Mouse (Mus musculus): ENCODE measurements around the gene Atg101. TPM values are rescaled to one million over a fixed set of nuclear protein-coding genes. Genes with fewer than 3 reads are reported as not detected.

Gene Atg101
- polyA plus RNA-seq, 1 experiment from 2014 or later: 49.3 TPM

DNA sequence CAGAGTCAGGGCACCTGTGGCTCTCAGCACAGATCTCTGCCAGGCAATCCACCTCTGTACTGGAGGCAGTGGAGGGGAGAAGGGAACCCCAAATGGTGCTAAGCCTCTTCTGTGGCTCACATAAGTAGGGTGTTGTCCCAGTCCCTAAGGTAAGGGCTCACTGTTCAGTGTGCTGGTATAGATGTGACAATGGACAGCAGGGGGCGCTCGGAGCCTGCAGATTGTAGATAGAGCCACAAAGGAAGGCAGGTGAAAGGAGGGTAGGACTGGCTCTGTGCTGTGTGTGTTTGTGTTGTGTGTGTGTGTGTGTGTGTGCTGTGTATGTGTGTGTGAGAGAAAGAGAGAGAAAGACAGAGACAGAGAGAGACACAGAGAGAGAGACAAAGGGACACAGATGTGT lies 55.5 kb downstream of the Atg101 start:
- no peaks in the 10 kb centered on the region for H3K36me3 ChIP-seq (ENCODE audit: control insufficient read depth, insufficient read depth, low read length)
- no peak overlapping the region for H3K9ac ChIP-seq (ENCODE audit: low read length)
- TF ChIP-seq EP300 (optimal IDR thresholded peaks at IDR 0.05) (no peak), CTCF (IDR thresholded peaks at IDR 0.05; ENCODE audit: low read depth) (peak; percentile 100)
- DNase-seq (ENCODE audit: low spot score) (peak; percentile 92), ATAC-seq (ENCODE audit: low FRiP score, low TSS enrichment) (peak; percentile 82)
- no peak overlapping the region for H3K4me2 ChIP-seq (replicated peaks; ENCODE audit: low read depth)
- 0% methylated on average over 2 of the region's 2 CpGs for WGBS
- peak overlapping the region; percentile 58 for H3K27ac ChIP-seq (replicated peaks)
- H3K9me3 ChIP-seq (ENCODE audit: control insufficient read depth, low read length): no peaks in the 10 kb centered on the region
- H3K4me1 ChIP-seq (replicated peaks; ENCODE audit: control insufficient read depth, insufficient read depth): no peaks in the 10 kb centered on the region
- H3K4me3 ChIP-seq (ENCODE audit: low read depth, low read length): no peak overlapping the region
- H3K27me3 ChIP-seq (ENCODE audit: control insufficient read depth, insufficient read depth, low read length): no peaks in the 10 kb centered on the region

Other genes starting within 250 kb of the Atg101 start
- gene Gm47841, start 236.9 kb upstream of the Atg101 start, polyA plus RNA-seq (2015; fragmentation: Nextera tagmentation; extraction: Ambion mirVana): not detected in 2 replicates
- gene Fignl2, start 205.7 kb upstream of the Atg101 start, polyA plus RNA-seq (2015; fragmentation: Nextera tagmentation; extraction: Ambion mirVana): 0.19 and 0.22 TPM in 2 replicates
- gene Ankrd33, start 168.5 kb upstream of the Atg101 start, polyA plus RNA-seq (2015; fragmentation: Nextera tagmentation; extraction: Ambion mirVana): not detected in 2 replicates
- gene Acvrl1, start 155.8 kb upstream of the Atg101 start, polyA plus RNA-seq (2015; fragmentation: Nextera tagmentation; extraction: Ambion mirVana): 13.5 and 15.2 TPM in 2 replicates
- gene Acvr1b, start 110.2 kb upstream of the Atg101 start, polyA plus RNA-seq (2015; fragmentation: Nextera tagmentation; extraction: Ambion mirVana): 6.9 and 8.1 TPM in 2 replicates
- gene Grasp, start 60.1 kb upstream of the Atg101 start, polyA plus RNA-seq (2015; fragmentation: Nextera tagmentation; extraction: Ambion mirVana): 2.0 TPM in 2 replicates
- gene Nr4a1, start 30.0 kb upstream of the Atg101 start, polyA plus RNA-seq (2015; fragmentation: Nextera tagmentation; extraction: Ambion mirVana): 9.4 and 17.1 TPM in 2 replicates
- gene 6030408B16Rik, start 8.9 kb downstream of the Atg101 start, polyA plus RNA-seq (2015; fragmentation: Nextera tagmentation; extraction: Ambion mirVana): 2.4 TPM in 2 replicates
- 63.0 and 75.8 TPM in 2 replicates for gene Krt80, start 85.9 kb downstream of the Atg101 start, polyA plus RNA-seq (2015; fragmentation: Nextera tagmentation; extraction: Ambion mirVana)
- 191 and 207 TPM in 2 replicates for gene Krt7, start 126.8 kb downstream of the Atg101 start, polyA plus RNA-seq (2015; fragmentation: Nextera tagmentation; extraction: Ambion mirVana)
- gene Krt87, start 154.5 kb downstream of the Atg101 start, polyA plus RNA-seq (2015; fragmentation: Nextera tagmentation; extraction: Ambion mirVana): 0.23 and 0.24 TPM in 2 replicates
- 0.15 TPM in 1 of 2 replicates, not detected in the other for gene Krt88, start 163.5 kb downstream of the Atg101 start, polyA plus RNA-seq (2015; fragmentation: Nextera tagmentation; extraction: Ambion mirVana)
- gene Krt81, start 179.5 kb downstream of the Atg101 start, polyA plus RNA-seq (2015; fragmentation: Nextera tagmentation; extraction: Ambion mirVana): not detected in 2 replicates
- 0.05 TPM in 1 of 2 replicates, not detected in the other for gene Krt86, start 189.2 kb downstream of the Atg101 start, polyA plus RNA-seq (2015; fragmentation: Nextera tagmentation; extraction: Ambion mirVana)
- 0.16 TPM in 1 of 2 replicates, not detected in the other for gene Krt83, start 207.2 kb downstream of the Atg101 start, polyA plus RNA-seq (2015; fragmentation: Nextera tagmentation; extraction: Ambion mirVana)
- not detected in 2 replicates for gene Gm49425, start 233.0 kb downstream of the Atg101 start, polyA plus RNA-seq (2015; fragmentation: Nextera tagmentation; extraction: Ambion mirVana)
- 0.10 and 0.15 TPM in 2 replicates for gene Krt84, start 248.5 kb downstream of the Atg101 start, polyA plus RNA-seq (2015; fragmentation: Nextera tagmentation; extraction: Ambion mirVana)